Mouse (Mus musculus) ovary, postnatal 10 days (tissue): Measurements from ENCODE around the gene Golga2.
"Not testable (repeated sequence)": the region's sequence is repeated elsewhere in the genome, so short reads cannot be mapped to it uniquely, and the experiment has no call there.

ENCODE experiments used
- DNase-seq: peaks from one replicate; pipeline ENCODE4 v3.0.0; 2022; ENCODE audit warnings: low spot score

The Golga2 gene

DNA sequence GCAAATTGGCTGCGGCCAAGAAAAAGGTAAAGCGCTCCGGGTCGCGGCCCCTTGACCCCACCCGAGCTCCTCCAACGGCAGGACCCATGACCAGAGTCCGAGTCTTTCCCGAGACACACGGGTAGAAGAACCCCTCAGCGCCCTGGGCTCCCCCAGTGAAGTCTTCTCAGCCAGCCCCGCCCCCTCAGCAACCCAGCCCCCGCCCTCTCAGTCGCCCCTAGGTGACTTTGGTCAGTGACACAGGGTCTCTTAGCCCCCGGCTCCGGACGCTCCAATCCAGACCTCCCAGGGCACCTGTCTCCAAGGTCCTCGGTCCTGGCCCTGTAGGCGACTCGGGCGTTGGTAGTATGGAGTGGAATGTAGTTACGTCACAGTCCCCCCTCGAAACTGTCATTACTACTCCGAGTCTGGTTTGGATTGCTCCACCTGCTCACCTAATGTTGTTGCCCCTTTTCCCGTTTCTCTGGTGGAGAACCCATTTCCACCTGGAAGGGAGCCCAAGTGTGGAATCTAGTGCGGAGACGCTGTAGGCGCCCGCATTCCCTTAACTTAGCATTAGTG lies 1.3 kb downstream of the Golga2 start:
- DNase-seq: peak; percentile 21

DNA sequence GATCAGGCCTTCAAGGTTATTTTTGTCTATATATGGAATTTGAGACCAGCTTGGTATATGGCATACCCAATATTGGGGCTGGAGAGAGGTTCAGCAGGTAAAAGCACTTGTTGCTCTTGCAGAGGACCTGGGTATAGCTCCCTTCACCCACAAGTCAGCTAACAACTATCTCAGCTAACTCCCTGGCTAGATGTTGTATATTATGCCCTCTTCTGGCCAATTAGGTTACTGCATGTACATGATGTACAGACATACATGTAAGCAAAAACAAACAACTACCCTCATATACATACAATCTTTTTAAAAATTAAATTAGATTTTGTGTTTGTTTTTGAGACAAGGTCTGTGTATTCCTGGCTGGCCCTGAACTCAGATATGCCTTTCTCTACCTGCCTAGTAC lies 2.4 kb downstream of the Golga2 start:
- no peak for DNase-seq

DNA sequence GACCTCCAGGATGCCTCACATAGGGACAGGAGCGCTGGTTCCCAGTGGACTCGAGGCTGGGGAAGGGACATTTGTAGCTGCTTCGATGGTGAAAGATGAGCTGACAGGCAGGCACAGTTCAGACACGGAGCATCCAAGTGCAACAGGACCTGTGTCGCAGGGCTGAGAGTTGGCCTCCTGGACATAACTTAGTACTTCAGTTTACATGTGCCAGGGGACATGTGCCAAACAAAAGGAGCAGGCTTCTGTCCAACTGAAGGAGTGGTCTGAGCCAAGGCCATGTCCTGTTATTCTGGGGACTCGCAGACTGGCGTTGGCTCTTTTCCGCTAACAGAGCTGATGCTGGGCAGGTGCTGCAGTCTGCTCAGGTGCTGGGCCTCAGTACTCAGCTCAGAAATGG lies 7.2 kb downstream of the Golga2 start:
- DNase-seq: no peak

DNA sequence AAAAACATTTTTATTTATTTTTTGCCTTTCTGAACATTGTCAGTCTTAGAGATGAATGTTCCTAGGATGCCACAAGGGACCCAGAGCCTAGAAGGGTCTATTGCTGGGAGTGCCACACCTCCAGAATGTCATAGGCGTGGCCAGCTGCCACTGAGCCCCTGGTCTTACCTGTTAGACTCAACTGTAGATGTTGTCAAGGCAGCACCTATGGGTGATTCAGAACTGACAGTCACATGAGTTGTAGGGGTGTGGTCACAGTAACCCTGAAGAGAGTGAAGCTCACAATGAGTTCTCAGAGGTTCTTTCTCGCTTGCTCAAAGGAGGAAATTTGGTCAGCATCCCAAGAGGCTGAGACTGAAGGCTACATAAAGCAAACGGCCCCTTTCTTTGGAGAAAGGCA lies 8.1 kb downstream of the Golga2 start:
- DNase-seq: no peak

DNA sequence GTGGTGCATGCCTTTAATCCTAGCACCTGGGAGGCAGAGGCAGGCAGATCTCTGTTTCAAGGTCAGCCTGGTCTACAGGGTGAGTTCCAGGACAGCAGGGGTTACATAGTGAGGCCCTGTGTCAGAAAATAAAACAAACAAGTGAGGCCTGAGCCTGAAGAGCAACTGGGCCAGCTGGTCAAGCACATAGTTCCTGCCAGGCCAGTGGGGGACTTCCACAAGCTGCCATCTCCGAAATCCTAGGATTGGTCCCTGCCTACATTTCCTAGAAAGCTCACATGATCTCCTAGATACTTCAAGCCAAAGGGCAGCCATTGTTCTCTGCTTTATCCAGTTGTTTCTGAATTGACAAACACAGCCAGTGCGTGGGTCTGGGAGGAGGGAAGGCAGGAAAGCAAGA lies 8.7 kb downstream of the Golga2 start:
- DNase-seq: not testable (repeated sequence)

DNA sequence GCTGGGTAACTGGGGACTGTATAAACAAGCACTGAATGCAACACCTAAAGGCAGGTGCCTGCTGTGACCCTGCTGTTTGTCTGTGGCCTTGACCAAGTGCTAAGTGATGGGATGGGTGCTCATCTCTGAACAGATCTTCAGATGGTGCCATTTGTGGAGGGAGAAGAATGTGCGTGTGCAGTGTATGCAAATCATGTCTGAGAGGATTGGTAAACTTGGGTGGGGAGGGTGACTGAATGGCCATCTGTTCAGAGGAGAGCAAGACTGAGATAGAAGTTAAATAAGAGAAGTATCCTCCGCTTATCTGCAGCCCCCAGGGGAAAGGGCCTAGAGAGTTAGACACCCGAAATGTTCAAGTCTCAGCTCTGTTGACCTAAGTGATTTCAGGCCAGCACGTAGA lies 12.3 kb downstream of the Golga2 start:
- DNase-seq: no peak

DNA sequence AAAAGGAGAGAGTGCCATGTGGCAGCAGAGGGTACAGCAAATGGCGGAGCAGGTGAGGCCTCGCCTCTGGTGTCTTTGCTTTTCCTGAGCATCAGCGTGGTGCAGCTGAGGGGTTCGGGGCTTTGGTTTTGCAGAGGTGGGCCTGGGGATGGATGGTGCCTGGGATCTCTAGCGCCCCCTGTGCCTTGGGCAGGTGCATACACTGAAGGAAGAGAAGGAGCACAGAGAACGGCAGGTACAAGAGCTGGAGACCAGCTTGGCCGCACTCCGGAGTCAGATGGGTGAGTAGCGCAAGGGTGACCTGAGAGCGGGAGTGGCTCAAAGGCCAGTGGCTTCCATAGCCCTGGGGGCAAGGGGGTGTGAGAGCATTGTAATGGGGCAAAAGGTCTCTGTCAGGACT lies 15.8 kb downstream of the Golga2 start:
- DNase-seq: no peak

DNA sequence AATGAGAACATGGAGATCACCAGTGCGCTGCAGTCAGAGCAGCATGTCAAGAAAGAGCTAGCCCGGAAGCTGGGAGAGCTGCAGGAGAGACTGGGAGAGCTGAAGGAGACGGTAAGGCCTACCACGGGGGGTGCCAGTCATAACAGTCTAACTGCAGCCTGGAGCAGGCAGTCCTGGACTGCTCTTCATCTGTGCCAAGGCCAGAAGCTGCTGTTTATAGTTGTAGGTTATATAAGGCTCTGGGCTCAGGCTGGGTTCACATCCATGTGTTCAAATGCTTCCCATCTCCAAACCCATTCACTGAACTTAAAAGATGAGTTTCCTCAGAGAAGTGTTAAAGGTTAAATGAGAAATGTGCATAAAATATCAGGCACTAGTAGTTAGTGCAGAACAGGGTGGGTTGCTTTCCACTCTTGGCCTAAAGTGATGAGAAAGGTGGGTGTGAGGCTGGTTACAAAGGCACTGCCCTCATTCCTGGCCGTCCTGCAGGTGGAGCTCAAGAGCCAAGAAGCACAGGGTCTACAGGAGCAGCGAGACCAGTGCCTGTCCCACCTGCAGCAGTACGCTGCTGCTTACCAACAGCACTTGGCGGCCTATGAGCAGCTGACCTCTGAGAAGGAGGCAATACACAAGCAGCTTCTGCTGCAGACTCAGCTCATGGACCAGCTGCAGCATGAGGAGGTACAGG lies 17.1 kb downstream of the Golga2 start:
- DNase-seq: no peak

DNA sequence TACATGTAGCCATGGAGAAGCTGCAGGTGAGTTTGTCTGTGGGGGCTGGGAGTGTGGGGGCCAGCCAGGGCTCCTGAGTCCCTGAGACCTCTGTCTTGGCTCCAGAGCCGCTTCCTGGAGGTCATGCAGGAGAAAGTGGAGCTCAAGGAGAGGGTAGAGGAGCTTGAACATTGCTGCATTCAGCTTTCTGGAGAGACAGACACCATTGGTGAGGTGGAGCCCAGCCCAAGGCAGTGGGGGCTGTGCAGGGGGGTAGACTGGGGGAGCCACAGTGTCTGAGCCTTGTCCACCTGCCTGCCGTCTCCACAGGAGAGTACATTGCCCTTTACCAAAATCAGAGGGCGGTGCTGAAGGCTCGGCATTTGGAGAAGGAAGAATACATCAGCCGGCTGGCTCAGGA lies 18.5 kb downstream of the Golga2 start:
- no peak for DNase-seq

DNA sequence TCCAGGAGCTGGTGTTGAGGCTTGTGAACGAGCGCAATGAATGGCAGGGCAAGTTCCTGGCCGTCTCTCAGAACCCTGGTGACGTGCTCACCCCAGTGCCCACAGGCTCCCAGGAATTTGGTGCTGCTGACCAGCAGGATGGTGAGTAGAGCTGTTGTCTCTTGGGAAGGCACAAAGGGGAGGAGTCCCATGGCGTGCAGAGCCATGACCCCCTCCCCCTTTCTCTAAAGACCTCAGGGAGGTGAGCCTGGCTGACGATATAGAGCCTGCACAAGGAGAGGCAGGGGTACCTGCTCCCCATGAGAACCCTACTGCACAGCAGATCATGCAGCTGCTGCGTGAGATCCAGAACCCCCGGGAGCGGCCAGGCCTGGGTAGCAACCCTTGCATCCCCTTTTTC lies 19.0 kb downstream of the Golga2 start:
- no peak for DNase-seq

DNA sequence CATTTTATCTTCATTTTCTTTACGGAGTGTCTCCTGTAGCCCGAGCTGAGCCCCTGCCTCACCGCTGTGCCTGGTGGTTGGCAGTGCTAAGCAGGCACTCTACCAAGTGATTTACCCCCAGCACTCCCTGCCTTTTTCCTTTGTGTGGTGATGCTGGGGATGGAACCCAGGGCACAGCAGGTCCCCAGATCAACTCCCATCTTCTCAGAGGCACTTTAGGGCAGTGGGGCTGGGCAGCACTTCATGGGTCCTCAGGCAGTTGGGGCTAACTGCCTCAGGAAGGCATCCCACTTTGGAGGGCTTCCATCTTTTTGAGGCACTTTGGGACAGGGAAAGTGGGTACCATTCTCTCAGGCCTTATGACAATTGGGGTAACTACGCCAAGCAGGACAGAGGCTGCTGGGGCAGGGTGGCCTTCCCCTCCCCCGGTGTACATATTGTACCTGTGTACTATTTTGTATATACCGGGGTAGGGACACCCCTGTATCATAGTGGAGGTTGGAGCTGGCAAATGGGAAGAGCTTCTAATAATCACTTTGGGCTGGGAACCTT lies 20.1 kb downstream of the Golga2 start:
- no peak for DNase-seq

DNA sequence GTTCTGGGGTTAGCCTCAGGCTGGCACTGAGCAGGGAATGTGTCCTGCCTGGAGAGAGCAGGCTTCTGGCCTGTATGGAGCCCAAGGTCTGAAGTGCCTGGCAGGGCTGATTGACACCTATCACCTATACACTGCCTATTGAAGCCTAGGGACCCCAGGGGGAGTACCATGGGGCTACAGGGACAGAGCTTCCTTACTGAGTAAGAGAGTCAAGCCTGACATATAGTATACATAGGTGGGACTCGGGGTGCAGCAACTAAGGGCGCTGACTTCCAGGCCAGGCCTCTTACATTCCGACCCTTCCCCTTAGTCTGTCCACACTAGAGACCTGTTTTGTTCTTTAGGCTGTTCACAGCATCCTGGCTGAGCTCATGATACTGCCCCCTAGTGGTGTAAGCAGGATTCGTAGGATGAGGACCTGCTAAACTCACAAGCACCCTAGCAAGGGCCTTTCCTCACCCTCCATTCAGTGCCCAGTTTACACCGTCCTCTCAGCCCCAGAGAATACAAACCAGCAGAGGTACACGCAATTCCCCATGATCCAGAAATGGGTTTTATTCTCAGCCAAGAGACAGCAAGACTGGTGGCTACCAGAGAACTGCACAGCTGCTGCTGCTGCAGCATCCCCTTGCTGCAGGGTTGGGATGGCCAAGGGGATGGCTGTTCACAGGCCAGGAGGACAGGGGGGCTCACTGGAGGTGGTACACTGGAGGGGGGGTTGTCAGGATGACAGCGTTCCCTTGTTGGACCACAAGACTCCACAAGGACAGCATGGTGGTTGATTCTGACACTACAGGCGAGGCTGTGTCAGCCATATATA lies 21.0 kb downstream of the Golga2 start:
- no peak for DNase-seq

DNA sequence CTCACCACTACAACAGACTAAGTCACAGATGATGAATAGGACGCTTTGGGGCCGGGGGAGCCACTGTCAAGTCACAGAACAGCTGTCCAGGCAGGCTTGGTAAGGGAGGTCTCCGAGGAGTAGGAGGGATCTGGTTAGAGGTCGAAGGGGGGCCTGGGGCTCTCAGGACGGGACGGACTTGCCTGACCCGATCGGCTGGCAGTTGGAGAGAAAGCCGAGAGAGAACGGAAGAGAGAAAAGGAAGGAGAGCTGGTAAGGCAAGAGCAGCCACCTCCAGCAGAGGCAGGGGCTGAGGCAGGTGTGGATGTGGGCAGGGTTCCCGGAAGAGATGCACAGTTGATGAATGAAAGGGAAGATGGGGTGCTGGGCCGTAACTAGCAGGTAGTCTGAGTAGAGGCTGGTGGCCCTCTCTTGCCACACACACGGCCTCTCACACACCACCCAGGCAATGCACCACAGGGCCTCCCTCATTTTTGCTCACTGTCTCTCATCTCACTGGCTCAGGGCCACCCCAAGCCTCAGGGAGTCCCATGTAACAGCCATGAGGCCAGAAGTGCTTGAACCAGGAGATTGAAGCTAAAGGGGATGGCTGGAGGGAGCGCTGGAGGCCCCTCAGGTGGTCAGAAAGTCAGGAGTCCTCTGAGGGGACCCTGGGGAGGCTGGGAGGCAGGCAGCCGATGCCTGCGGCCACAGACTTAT lies 21.8 kb downstream of the Golga2 start:
- DNase-seq: no peak

DNA sequence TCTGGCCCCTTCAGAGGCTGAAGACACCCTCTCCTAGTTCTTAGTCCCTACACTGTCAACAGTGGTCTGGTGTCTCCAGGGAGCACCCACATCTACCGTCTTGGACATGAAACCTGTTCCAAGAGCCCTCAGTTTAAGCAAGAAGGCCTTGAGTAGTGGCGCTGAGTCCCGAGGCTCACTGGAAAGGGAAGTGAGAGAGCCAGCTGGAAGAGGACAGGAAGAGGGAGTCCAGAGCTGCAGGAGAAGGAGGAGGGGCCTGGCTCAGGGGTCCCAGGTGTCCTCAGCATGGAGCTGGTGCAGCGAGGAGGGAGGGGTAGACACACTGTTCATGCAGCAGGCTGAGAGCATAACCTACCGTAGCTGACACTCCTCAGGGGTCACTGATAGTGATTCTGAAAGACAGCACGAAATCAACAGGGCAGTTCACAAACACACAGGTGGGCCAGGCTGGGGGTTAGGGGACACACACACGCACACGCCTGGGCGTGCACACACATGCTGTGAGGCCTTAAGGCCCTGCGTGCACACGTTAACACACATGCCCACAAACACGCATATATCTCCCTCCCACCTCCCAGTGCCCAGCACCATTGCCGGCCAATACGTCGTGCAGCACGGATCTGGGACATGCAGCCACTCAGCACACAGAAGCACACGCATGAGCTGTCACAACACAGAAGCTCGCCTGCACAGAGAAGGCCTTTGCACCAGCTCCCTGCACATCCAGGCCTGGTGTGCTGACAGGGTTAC lies 23.1 kb downstream of the Golga2 start:
- no peak for DNase-seq

DNA sequence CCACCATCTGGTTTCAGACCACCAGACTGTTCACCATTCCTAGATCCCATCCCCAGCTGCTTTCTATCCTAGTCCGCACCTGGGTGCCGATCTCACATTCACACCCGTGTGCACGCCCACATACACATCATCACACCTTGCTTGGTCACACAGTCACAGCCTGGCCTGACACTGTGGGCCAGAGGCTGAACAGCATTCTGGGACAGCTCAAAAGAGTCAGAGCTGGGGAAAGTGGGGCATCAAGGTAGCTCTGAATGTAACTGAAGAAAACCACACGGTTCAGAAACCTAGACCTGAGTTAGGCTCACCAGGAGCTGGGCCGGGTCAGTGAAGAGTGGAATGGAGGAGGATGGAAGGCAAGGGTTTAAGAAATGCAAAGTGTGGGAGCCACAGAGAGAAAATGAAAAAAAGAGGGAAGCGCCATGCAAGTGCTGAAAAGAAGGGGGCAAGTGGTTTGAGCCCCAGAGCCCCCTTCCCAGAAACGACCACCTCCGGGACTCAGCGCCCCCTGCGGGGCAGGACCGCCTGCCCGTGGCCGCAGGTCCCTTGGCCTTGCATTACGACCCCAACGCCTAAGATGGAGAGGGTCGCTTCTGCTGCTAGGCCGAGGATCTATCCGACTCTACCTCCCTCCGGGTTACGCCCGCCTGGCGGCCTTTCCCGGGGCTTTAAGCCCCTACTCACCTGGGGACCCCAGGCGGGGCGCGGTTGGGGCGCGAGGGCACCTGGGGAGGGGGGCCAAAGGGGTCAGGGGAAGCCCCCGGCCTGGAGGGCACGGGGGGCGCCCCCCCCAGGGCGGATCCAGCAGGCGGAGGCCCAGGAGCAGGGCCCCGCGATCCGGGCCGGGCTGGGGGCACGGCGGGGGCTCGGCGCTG lies 24.5 kb downstream of the Golga2 start:
- no peak for DNase-seq

DNA sequence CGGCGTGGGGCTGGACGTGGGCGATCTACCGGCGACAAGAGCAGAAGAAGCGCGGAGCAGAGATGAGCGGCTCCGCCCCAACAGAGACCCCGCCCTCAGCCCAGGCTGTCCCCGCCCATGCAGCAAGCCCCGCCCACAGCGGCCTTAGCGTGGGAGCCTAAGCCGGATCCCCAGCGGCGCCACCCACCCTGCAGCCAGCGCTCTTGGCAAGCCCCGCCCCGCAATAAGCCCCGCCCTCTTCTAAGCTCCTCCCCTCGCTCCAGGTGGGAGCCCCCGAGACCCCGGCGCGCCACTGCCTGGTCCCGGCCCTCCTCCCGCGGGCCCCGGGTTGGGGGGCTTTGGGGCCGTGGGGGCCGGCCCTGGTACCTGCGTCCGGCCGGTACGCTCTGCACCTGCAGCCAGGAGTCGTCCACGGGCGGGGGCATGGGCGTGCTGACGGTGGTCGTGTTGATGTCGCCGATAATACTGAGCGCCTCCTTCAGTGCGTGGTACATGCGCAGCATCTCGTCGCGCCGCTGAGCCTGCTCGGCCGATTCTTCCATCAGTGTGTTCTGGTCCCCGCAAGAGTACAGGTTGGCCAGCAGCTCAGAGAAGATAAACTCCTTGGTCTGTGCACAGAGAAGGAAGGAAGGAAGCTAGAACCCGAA lies 25.3 kb downstream of the Golga2 start:
- no peak for DNase-seq

DNA sequence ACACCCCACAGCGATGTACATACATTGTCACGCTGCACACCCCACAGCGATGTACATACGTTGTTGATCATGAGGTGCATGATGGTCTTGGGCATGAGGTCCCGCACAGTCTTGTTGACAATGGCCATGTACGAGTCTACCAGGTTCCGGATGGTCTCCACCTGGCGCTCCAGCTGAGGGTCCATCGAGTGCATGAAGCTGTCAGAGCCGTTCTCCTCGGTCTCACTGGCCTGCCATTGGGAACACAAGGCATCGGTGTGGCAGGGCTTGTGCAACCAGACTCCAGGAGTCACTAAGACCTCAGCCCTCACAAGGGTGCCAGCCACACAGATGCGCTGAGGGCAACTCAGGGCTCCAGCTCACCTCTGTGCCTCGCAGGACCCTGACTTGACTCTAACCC lies 27.6 kb downstream of the Golga2 start:
- DNase-seq: no peak

DNA sequence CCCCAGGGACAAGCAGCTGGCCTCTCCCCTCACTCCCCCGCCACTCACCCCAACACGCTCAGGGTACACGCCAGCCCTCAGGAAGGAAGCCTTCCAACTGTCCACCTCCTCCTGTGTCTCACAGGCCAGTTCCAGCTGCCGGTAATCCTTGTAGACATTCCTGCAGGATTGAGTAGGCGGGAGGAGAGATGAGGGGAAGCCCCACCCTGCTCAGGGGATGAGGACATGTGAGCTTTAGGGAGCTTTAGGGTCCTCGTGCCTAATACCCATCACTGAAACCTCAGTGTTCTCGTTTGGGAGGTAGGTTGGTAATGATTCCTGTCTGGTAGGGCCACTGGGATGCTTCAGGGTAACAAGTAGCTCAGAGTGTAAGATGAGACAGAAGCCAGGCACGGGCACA lies 28.6 kb downstream of the Golga2 start:
- no peak for DNase-seq

DNA sequence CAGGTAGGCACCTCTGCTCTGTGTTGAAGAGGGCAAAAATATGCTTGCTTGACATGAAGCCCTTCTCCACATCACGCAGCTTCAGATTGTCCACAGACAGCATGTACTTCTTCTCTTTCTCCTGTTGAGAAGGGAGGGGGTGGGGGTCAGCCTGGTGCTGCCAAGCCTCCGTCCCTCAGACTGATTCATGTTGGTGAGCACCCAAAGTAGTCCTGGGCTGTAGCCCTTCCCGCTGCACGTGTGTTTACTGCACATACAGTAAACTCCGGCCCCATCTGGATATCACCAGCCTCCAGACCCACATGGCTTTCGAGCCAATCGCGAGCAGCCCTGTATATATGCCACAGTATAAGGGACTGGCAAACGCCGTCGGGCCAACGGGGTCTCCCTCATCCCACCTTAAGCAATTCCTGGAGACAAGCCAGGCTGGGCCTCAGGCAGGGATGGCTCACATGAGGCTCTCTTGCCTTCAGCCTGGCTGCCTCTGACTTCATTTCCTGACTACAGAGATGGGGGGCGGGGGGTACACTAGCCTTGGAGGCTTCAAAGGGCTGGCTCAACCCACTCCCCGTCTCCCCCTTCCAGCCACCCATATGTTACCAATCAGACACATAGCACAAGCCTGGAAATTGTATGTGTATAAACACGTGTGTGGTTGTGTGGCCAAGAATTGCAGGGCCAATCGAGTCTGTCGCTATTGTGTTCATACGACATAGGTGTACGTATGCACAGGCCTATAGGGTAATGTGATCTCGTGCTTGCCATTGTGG lies 29.9 kb downstream of the Golga2 start:
- no peak for DNase-seq
